Mouse (Mus musculus) stomach, postnatal 0 days (tissue): Measurements from ENCODE around the gene Dynll2. TPM values are rescaled to one million over a fixed set of nuclear protein-coding genes. Genes with fewer than 3 reads are reported as not detected.

Experiments used
- ATAC-seq: fragments of 200-750 bp; cut with Nextera tagmentation; 2 replicates; pipeline ENCODE4 v1.8.0; 2017; ENCODE audit not compliant: low FRiP score, low TSS enrichment
- DNase-seq: peaks from one replicate; pipeline ENCODE4 v3.0.0-alpha.2; 2016; ENCODE audit warnings: low spot score
- H3K27ac ChIP-seq: fragments of 300-500 bp; sonication (generic); replicated peaks from 2 replicates; pipeline ENCODE4 v1.5.1; 2014; ENCODE audit warnings: mild to moderate bottlenecking, control low read depth
- H3K27me3 ChIP-seq: fragments of 300-500 bp; sonication (generic); 2 replicates; pipeline ENCODE4 v1.6.1; 2014; ENCODE audit warnings: low read length; ENCODE audit not compliant: control insufficient read depth, insufficient read depth
- H3K36me3 ChIP-seq: fragments of 300-500 bp; sonication (generic); 2 replicates; pipeline ENCODE4 v1.6.1; 2014; ENCODE audit warnings: low read length, mixed read lengths; ENCODE audit not compliant: control insufficient read depth, insufficient read depth
- H3K4me1 ChIP-seq: fragments of 300-500 bp; sonication (generic); replicated peaks from 2 replicates; pipeline ENCODE4 v1.6.1; 2014; ENCODE audit warnings: antibody characterized with exemption; ENCODE audit not compliant: control insufficient read depth, insufficient read depth
- H3K4me2 ChIP-seq: fragments of 300-500 bp; sonication (generic); replicated peaks from 2 replicates; pipeline ENCODE4 v1.6.1; 2014; ENCODE audit warnings: low read depth, mild to moderate bottlenecking, control low read depth, moderate library complexity
- H3K4me3 ChIP-seq: fragments of 300-500 bp; sonication (generic); 2 replicates; pipeline ENCODE4 v1.5.1; 2014; ENCODE audit warnings: low read depth, low read length, control low read depth
- H3K9ac ChIP-seq: fragments of 300-500 bp; sonication (generic); 2 replicates; pipeline ENCODE4 v1.6.1; 2014; ENCODE audit warnings: mild to moderate bottlenecking, low read length, control low read depth, mixed read lengths
- H3K9me3 ChIP-seq: fragments of 300-500 bp; sonication (generic); 2 replicates; pipeline ENCODE4 v1.6.1; 2016; ENCODE audit warnings: low read length; ENCODE audit not compliant: control insufficient read depth
- CTCF ChIP-seq: IDR thresholded peaks from 2 replicates; pipeline ENCODE4 v1.5.1; 2016; ENCODE audit warnings: antibody characterized with exemption, low read depth, mild to moderate bottlenecking, moderate library complexity
- EP300 ChIP-seq: optimal IDR thresholded peaks from 2 replicates; pipeline ENCODE3; 2016; ENCODE audit warnings: antibody characterized with exemption
- WGBS: fragments of 180-500 bp; shearing (Covaris S2); extraction: QIAGEN DNeasy Blood & Tissue Kit; methylation state at CpG from one replicate; pipeline ENCODE4 v1.1.7; 2014; 5-methylcytosine and 5-hydroxymethylcytosine counted together
- polyA plus RNA-seq: library from polyadenylated mRNA; unstranded; fragments of >200 nt; fragmentation: Nextera tagmentation; extraction: Ambion mirVana; gene quantifications from 2 replicates; pipeline ENCODE4 v1.2.1, GENCODE M21; 2015

Gene Dynll2
- 14.7 and 14.8 TPM in 2 replicates for polyA plus RNA-seq

DNA sequence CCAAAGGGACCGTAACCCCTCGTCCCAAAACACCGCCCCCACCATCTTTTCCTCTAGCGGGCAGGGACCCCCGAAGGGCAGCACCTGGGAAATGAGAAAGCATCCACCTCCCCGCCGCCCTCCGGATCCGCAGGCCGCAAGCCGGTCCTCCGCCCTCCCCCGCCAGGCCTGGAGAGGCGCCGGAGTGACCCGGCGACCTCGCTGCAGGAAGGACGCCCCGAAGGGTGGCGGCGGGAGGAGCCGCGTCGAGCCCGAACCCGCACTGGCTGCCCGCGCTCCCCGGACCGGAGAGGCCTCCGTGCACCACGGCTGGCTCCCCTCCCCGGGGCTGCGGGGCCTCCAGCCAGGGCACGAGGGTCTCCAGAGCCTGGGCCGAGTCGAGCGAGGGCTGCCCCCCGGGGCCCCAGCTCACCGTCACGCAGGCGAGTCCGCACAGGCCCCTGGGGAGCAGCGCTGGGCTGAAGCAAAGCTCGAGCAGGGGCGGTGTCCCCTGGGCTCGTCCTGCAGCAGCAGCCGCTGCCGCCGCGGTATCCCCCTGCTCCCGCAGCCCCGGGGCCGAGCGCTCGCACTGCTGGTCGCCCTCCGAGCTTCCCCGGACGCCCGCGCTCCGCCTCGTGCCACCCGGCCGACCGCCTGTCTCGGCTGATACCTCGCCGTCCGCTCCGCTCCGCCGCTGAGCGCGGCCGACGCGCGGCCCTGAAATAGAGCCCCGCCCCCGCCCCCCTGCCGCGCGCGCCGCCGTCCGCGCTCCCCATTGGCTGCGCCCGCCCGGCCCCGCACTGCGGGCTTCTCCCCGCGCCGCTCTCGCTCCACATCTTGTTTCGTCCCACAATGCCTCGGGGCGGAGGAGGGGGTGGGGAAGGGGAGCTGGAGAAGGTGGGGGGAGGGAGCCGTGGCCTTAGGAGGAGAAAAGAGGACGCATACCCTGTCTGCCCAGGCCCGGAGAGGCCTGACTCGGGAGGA is at the start of gene Dynll2:
Dynll2 (minus strand) TSS at position 703 of the 963 bp plus-strand sequence.
- TF ChIP-seq EP300, result no peak
- no peak for TF ChIP-seq CTCF
- Histone ChIP-seq H3K36me3 (peaks cover 5% of the 10 kb centered on the region; the same call in 1 of the 2 replicates), H3K27me3 (no peaks in the 10 kb centered on the region), H3K27ac (peak within 1 kb of the TSS; percentile 95), H3K4me3 (peak within 1 kb of the TSS; percentile 95), H3K4me2 (peak within 1 kb of the TSS; percentile 81), H3K9me3 (no peaks in the 10 kb centered on the region), H3K4me1 (no peaks in the 10 kb centered on the region), H3K9ac (peak within 1 kb of the TSS; percentile 88)
- under 1% methylated on average over 70 of the region's 107 CpGs for WGBS
- ATAC-seq (peak; percentile 93), DNase-seq (peak; percentile 91)

GRCm38 (mm10) chr11:88036761-88037251 is 49.5 kb upstream of the Dynll2 start:
- ATAC-seq, result no peak
- WGBS, result 76% methylated on average over 10 of the region's 10 CpGs

GRCm38 (mm10) chr11:88035970-88036369 is 48.6 kb upstream of the Dynll2 start:
- Histone ChIP-seq H3K4me2 (no peak overlapping the region), H3K9ac (no peak overlapping the region), H3K27ac (no peak overlapping the region), H3K4me1 (no peaks in the 10 kb centered on the region), H3K27me3 (no peaks in the 10 kb centered on the region), H3K36me3 (no peaks in the 10 kb centered on the region), H3K9me3 (no peaks in the 10 kb centered on the region), H3K4me3 (no peak overlapping the region)
- ATAC-seq (no peak), DNase-seq (no peak)
- TF ChIP-seq EP300, result no peak
- WGBS, result 82% methylated on average over 7 of the region's 7 CpGs

More at GRCm38 (mm10) chr11:88036761-88037251, 49.5 kb upstream of the Dynll2 start:
- Histone ChIP-seq H3K4me2 (no peak overlapping the region), H3K27me3 (no peaks in the 10 kb centered on the region), H3K4me1 (no peaks in the 10 kb centered on the region), H3K27ac (no peak overlapping the region), H3K9me3 (no peaks in the 10 kb centered on the region), H3K9ac (no peak overlapping the region), H3K36me3 (no peaks in the 10 kb centered on the region), H3K4me3 (no peak overlapping the region)
- DNase-seq, result no peak
- TF ChIP-seq EP300 (no peak), CTCF (no peak)

DNA sequence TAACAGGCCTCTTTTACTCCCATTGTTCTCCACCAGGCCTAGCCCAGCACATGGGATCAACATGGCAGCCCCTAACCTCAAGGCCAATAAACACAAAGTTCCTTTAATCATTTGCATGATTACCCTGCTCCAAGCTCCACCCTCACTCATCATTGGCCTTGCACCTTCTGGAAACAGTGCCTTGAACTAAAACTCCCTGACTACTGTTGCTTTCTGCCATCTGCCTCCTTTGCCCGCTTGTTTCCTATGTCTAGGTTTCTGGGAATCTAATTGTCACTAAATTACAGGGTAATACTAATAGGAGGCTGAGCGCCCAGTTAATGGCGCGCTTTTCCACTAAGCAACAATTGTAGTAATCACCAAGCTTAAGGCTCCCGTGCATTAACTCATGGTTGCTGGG is 44.4 kb upstream of the Dynll2 start:
- TF ChIP-seq EP300 (no peak), CTCF (no peak)
- no peak overlapping the region for H3K4me2 ChIP-seq
- H3K9ac ChIP-seq, result no peak overlapping the region
- no peaks in the 10 kb centered on the region for H3K4me1 ChIP-seq
- no peaks in the 10 kb centered on the region for H3K36me3 ChIP-seq
- H3K9me3 ChIP-seq, result no peaks in the 10 kb centered on the region
- no peak overlapping the region for H3K27ac ChIP-seq
- DNase-seq, result no peak
- no peak for ATAC-seq
- no peaks in the 10 kb centered on the region for H3K27me3 ChIP-seq
- 89% methylated on average over 5 of the region's 5 CpGs for whole genome bisulfite sequencing
- H3K4me3 ChIP-seq, result no peak overlapping the region

- no peaks in the 10 kb centered on the region for H3K36me3 ChIP-seq
- H3K4me3 ChIP-seq, result no peak overlapping the region
- DNase-seq (no peak), ATAC-seq (no peak)
- H3K9me3 ChIP-seq, result no peaks in the 10 kb centered on the region
- no peak for TF ChIP-seq CTCF
- no peak for TF ChIP-seq EP300
- 63% methylated on average over 2 of the region's 2 CpGs for WGBS
- H3K4me1 ChIP-seq, result no peaks in the 10 kb centered on the region
- no peaks in the 10 kb centered on the region for H3K27me3 ChIP-seq
- no peak overlapping the region for H3K9ac ChIP-seq
- H3K4me2 ChIP-seq, result no peak overlapping the region
- H3K27ac ChIP-seq, result no peak overlapping the region
These were observed 43.5 kb upstream of the Dynll2 start for GRCm38 (mm10) chr11:88030836-88031235.

DNA sequence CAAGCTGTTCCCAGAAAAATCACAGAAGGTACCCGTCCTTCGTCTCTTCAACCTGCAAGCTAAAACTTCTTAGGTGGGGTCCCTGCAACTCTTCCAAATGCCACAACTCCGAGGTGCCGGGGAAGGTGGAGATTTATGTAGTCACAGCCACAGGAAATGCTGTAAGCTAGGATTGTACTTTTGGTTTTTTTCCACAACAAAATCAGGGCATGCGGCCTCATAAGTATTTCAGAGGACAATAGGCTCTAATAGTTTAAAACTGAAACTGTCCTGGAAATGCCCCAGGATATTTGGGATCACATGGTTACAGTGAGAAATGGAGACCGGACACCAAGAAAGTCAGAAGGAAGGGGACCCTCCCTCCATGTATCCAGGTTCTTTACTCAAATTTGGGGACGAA is 42.9 kb upstream of the Dynll2 start:
- H3K27me3 ChIP-seq, result no peaks in the 10 kb centered on the region
- no peak overlapping the region for H3K4me2 ChIP-seq
- H3K27ac ChIP-seq, result no peak overlapping the region
- no peak overlapping the region for H3K4me3 ChIP-seq
- no peaks in the 10 kb centered on the region for H3K4me1 ChIP-seq
- TF ChIP-seq EP300 (no peak), CTCF (no peak)
- H3K36me3 ChIP-seq, result no peaks in the 10 kb centered on the region
- no peaks in the 10 kb centered on the region for H3K9me3 ChIP-seq
- 83% methylated on average over 7 of the region's 7 CpGs for WGBS
- H3K9ac ChIP-seq, result no peak overlapping the region
- DNase-seq (no peak), ATAC-seq (no peak)
